Mouse (Mus musculus) heart, adult 2 months (tissue): ENCODE measurements at regions not wholly inside any gene's neighbourhood (a gene's known extent, or its start where the extent isn't known, plus 50 kb on each side); places are given as distances from the start of the nearest gene placed in this dataset.
"Not testable (repeated sequence)": the region's sequence is repeated elsewhere in the genome, so short reads cannot be mapped to it uniquely, and the experiment has no call there.

ENCODE experiments used
- DNase-seq, 2 experiments: peaks; one replicate each; pipeline ENCODE4 v3.0.0; 2021
- H3K27ac ChIP-seq: fragments of 200-600 bp; 2 replicates; pipeline ENCODE4 v1.8.1; 2022
- H3K27me3 ChIP-seq: fragments of 200-500 bp; 2 replicates; pipeline ENCODE4 v1.6.1; 2012; ENCODE audit warnings: mild to moderate bottlenecking, low read length, inconsistent platforms, mixed read lengths; ENCODE audit not compliant: control insufficient read depth, insufficient read depth
- H3K36me3 ChIP-seq: fragments of 200-500 bp; 2 replicates; pipeline ENCODE4 v1.6.1; 2012; ENCODE audit warnings: low read length, inconsistent platforms; ENCODE audit not compliant: control insufficient read depth, insufficient read depth
- H3K4me1 ChIP-seq: fragments of 200-500 bp; 2 replicates; pipeline ENCODE4 v1.6.1; 2011; ENCODE audit warnings: low read length; ENCODE audit not compliant: control insufficient read depth, insufficient read depth
- H3K4me3 ChIP-seq: fragments of 200-600 bp; 2 replicates; pipeline ENCODE4 v1.8.1; 2022
- H3K79me2 ChIP-seq: fragments of 200-500 bp; replicated peaks from 2 replicates; pipeline ENCODE4 v1.6.1; 2012; ENCODE audit warnings: mild to moderate bottlenecking, inconsistent platforms, low read length, moderate library complexity, mixed read lengths; ENCODE audit not compliant: control insufficient read depth, insufficient read depth
- H3K9ac ChIP-seq: fragments of 200-500 bp; 2 replicates; pipeline ENCODE4 v1.6.1; 2012; ENCODE audit warnings: low read depth, mild to moderate bottlenecking, control low read depth, inconsistent platforms, low read length, mixed read lengths
- CTCF ChIP-seq: fragments of 200-600 bp; IDR thresholded peaks from 2 replicates; pipeline ENCODE4 v1.8.1; 2022; ENCODE audit warnings: antibody characterized with exemption, mild to moderate bottlenecking, moderate library complexity
- EP300 ChIP-seq: fragments of 200-500 bp; IDR thresholded peaks from 2 replicates; pipeline ENCODE4 v1.6.1; 2011; ENCODE audit warnings: low read depth, low read length, control low read depth; ENCODE audit not compliant: insufficient read depth
- POLR2A ChIP-seq: fragments of 200-500 bp; IDR thresholded peaks from 2 replicates; pipeline ENCODE4 v1.6.1; 2011; ENCODE audit warnings: mild to moderate bottlenecking, low read depth, low read length, control low read depth; ENCODE audit not compliant: insufficient read depth
- WGBS: fragments of 180-500 bp; shearing (Covaris S2); methylation state at CpG from one replicate; pipeline ENCODE4 v1.1.7; 2018; 5-methylcytosine and 5-hydroxymethylcytosine counted together
- intact Hi-C: fragments of 180-260 bp; cut with DNase I; formaldehyde crosslinking; loops from one replicate; pipeline ENCODE4 v1.15.1; 2025

- H3K36me3 ChIP-seq = no peaks in the 10 kb centered on the region
- WGBS = 68% methylated on average over 5 of the region's 5 CpGs
- H3K79me2 ChIP-seq = no peaks in the 10 kb centered on the region
- H3K9ac ChIP-seq = no peak overlapping the region
- no peaks in the 10 kb centered on the region for H3K4me1 ChIP-seq
- intact Hi-C loops = no loop called here
- H3K27ac ChIP-seq = no peak overlapping the region
- TF ChIP-seq EP300 (no peak), CTCF (no peak), POLR2A (no peak)
- no peak overlapping the region for H3K4me3 ChIP-seq
- H3K27me3 ChIP-seq = no peaks in the 10 kb centered on the region
- no peak for DNase-seq
Observed at GRCm38 (mm10) chr15:10090384-10091092, 86.5 kb upstream of the Prlr start.

GRCm38 (mm10) chr15:10103350-10103749 lies 73.7 kb upstream of the Prlr start:
- no peaks in the 10 kb centered on the region for H3K36me3 ChIP-seq
- H3K27me3 ChIP-seq = no peaks in the 10 kb centered on the region
- 71% methylated on average over 2 of the region's 2 CpGs for WGBS
- H3K4me3 ChIP-seq = no peak overlapping the region
- H3K4me1 ChIP-seq = no peaks in the 10 kb centered on the region
- H3K27ac ChIP-seq = no peak overlapping the region
- no peaks in the 10 kb centered on the region for H3K79me2 ChIP-seq
- no peak overlapping the region for H3K9ac ChIP-seq
- DNase-seq = no peak
- TF ChIP-seq POLR2A (no peak), CTCF (no peak), EP300 (no peak)
- intact Hi-C loops = no loop called here

- H3K9ac ChIP-seq, H3K27me3 ChIP-seq, H3K4me3 ChIP-seq, H3K27ac ChIP-seq, DNase-seq, H3K4me1 ChIP-seq, H3K36me3 ChIP-seq, intact Hi-C loops, H3K79me2 ChIP-seq: not testable (repeated sequence)
- WGBS = 67% methylated on average over 11 of the region's 11 CpGs
Observed at GRCm38 (mm10) chr15:10105211-10105976, 71.6 kb upstream of the Prlr start.

GRCm38 (mm10) chr15:10106853-10107252 lies 70.2 kb upstream of the Prlr start:
- Histone ChIP-seq H3K27me3 (no peaks in the 10 kb centered on the region), H3K9ac (no peak overlapping the region), H3K79me2 (no peaks in the 10 kb centered on the region), H3K36me3 (no peaks in the 10 kb centered on the region), H3K27ac (no peak overlapping the region), H3K4me1 (no peaks in the 10 kb centered on the region), H3K4me3 (no peak overlapping the region)
- TF ChIP-seq CTCF = no peak
- no peak for TF ChIP-seq EP300
- no peak for TF ChIP-seq POLR2A
- intact Hi-C loops = no loop called here
- WGBS = 80% methylated on average over 3 of the region's 3 CpGs
- DNase-seq = no peak
